Mouse (Mus musculus) liver, embryonic 15.5 days (tissue): ENCODE data around the gene Lamc3. TPM values are rescaled to one million over a fixed set of nuclear protein-coding genes. Genes with fewer than 3 reads are reported as not detected.

Experiments used
- ATAC-seq: fragments of 200-750 bp; cut with Nextera tagmentation; 2 replicates; pipeline ENCODE4 v1.8.0; 2017; ENCODE audit warnings: moderate number of reproducible peaks, mild to moderate bottlenecking, moderate library complexity; ENCODE audit not compliant: insufficient read depth
- H3K27ac ChIP-seq: fragments of 300-500 bp; sonication (generic); replicated peaks from 2 replicates; pipeline ENCODE4 v1.5.1; 2015; ENCODE audit warnings: mild to moderate bottlenecking, inconsistent platforms
- H3K27me3 ChIP-seq: fragments of 300-500 bp; sonication (generic); 2 replicates; pipeline ENCODE4 v1.6.1; 2015; ENCODE audit warnings: mild to moderate bottlenecking, inconsistent platforms
- H3K36me3 ChIP-seq: fragments of 300-500 bp; sonication (generic); replicated peaks from 2 replicates; pipeline ENCODE4 v1.6.1; 2015; ENCODE audit warnings: moderate library complexity, mild to moderate bottlenecking, inconsistent platforms
- H3K4me1 ChIP-seq: fragments of 300-500 bp; sonication (generic); replicated peaks from 2 replicates; pipeline ENCODE4 v1.6.1; 2015; ENCODE audit warnings: inconsistent platforms
- H3K4me2 ChIP-seq: fragments of 300-500 bp; sonication (generic); 2 replicates; pipeline ENCODE4 v1.6.1; 2015; ENCODE audit warnings: moderate library complexity, mild to moderate bottlenecking, inconsistent platforms
- H3K4me3 ChIP-seq: fragments of 300-500 bp; sonication (generic); replicated peaks from 2 replicates; pipeline ENCODE4 v1.5.1; 2015; ENCODE audit warnings: mild to moderate bottlenecking, inconsistent platforms
- H3K9ac ChIP-seq: fragments of 300-500 bp; sonication (generic); 2 replicates; pipeline ENCODE4 v1.6.1; 2015; ENCODE audit warnings: moderate library complexity, mild to moderate bottlenecking, inconsistent platforms
- H3K9me3 ChIP-seq: fragments of 300-500 bp; sonication (generic); replicated peaks from 2 replicates; pipeline ENCODE4 v1.6.1; 2016; ENCODE audit warnings: inconsistent platforms
- WGBS: fragments of 180-500 bp; shearing (Covaris S2); methylation state at CpG from one replicate; pipeline ENCODE4 v1.1.7; 2015; ENCODE audit warnings: mixed read lengths; ENCODE audit not compliant: insufficient replicate concordance; 5-methylcytosine and 5-hydroxymethylcytosine counted together
- polyA plus RNA-seq: library from polyadenylated mRNA; unstranded; fragments of >200 nt; fragmentation: Nextera tagmentation; extraction: Ambion mirVana; gene quantifications from 2 replicates; pipeline ENCODE4 v1.2.1, GENCODE M21; 2015

Lamc3 gene
- polyA plus RNA-seq, 1 experiment from 2014 or later: not detected

DNA sequence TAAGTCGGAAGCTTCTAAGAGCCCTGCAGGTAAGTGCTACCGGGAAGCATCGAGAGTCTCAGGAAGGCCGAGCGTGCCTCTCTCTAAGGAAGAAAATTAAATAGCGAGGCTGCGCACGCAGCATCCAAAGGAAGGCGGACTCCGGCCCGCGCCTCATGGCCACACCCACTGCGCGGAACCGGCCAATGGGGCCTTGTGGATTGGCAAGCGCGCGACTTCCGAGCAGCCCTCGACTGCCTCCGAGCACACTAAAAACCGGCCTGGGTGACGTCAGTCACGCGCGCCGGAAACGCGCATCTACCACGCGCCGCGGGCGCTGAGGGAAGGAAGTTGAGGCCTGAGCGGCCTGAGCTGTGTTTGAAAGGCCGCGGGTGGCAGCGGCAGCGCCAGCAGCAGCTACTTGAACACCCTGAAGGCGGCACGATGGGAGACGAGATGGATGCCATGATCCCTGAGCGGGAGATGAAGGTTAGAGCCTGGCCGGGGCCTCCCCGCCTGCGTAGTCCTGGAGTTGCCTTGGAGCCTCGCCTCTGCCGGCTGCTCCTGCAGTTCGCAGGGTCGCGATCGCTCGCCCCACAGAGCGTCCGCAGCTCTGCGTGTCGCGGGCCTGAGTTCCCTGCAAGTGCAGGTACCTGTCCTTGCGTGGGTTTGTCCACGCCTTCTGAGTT is 87.2 kb downstream of the Lamc3 start, which contains the start of gene Nup214:
Nup214 (plus strand) TSS at position 296 of the 668 bp plus-strand sequence.
- H3K9me3 ChIP-seq: no peaks in the 10 kb centered on the region
- H3K4me1 ChIP-seq: peaks cover 31% of the 10 kb centered on the region
- under 1% methylated on average over 60 of the region's 60 CpGs for WGBS
- peak within 1 kb of the TSS; percentile 49; the same call in 1 of the 2 replicates for H3K27ac ChIP-seq
- peak within 1 kb of the TSS; percentile 82 for H3K9ac ChIP-seq
- peak within 1 kb of the TSS; percentile 92 for H3K4me2 ChIP-seq
- H3K4me3 ChIP-seq: peak within 1 kb of the TSS; percentile 83
- H3K27me3 ChIP-seq: peaks cover 11% of the 10 kb centered on the region; the same call in 1 of the 2 replicates
- ATAC-seq: peak; percentile 100
- peaks cover 29% of the 10 kb centered on the region for H3K36me3 ChIP-seq

DNA sequence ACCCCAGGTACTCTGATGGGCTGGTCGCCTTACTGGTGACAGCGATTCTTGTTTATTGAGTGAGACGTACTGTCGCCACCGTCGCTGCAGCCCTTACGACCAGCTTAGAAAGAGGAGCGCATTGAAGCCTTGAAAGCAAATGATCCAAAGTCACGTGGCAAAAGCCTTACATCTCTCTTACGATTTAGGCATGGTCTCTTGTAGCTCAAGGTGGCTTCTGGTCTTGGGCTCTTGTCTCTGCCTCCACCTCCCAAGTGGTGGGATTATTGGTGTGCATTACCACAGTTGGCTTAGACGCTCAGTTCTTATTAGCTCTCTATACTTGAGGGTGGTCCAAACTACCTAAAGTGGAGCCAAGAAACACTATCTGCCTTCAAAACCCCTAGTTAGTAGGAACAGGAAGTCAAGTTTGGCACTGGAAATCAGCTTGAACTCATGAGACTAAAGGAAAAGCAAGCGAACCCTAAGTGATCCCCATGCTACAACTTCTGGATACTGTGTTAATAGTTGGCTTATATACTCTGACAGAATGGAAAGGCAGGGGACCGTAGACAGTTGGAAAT is 87.8 kb downstream of the Lamc3 start:
- H3K4me1 ChIP-seq: peaks cover 31% of the 10 kb centered on the region
- H3K36me3 ChIP-seq: peaks cover 36% of the 10 kb centered on the region
- H3K27me3 ChIP-seq: peaks cover 11% of the 10 kb centered on the region; the same call in 1 of the 2 replicates
- no peak for ATAC-seq
- no peaks in the 10 kb centered on the region for H3K9me3 ChIP-seq
- 6% methylated on average over 13 of the region's 13 CpGs for WGBS
- H3K4me3 ChIP-seq: peak overlapping the region; percentile 83
- H3K9ac ChIP-seq: peak overlapping the region; percentile 82
- H3K4me2 ChIP-seq: peak overlapping the region; percentile 92
- peak overlapping the region; percentile 45; the same call in 1 of the 2 replicates for H3K27ac ChIP-seq

DNA sequence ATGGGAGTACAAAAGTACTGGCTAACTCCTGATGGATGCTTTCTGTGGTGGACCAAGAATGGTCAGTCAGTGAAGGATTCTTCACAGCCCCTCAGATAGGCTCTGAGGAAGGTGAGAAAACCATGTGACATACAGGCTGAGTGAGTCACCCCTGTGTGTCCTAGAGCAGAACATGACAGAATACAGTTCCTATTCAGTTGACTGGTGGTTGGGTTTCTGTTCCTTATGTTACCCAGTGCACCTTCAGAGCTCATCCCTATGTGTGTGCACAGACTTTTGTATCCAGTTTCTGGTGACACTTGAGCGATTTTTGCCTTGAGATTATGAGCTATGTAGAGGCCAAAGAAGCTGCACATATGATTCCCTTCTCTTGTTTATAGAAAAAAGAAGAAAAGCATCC is 100.7 kb downstream of the Lamc3 start:
- H3K36me3 ChIP-seq: peaks cover 98% of the 10 kb centered on the region
- WGBS: 84% methylated on average over 1 of the region's 1 CpGs

DNA sequence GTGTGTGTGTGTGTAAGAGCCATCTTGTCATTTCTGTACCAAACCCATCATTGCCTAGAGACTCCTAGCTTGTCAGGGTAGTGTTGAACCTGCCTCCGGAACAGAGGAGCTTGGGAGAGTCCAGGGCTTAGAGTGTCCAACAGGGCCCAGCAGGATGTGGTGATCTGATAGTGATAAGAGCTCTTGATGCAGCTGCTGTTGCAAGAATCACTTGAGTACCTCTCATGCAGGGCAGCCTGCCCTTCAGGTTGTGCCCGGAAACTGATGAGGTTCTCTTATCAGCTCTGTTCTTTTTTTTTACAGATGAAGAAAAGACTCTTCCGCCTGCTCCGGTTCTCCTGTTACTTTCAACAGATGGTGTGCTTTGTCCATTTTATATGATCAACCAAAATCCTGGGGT is 103.9 kb downstream of the Lamc3 start:
- 87% methylated on average over 4 of the region's 4 CpGs for WGBS
- Histone ChIP-seq H3K27me3 (no peaks in the 10 kb centered on the region), H3K9me3 (no peaks in the 10 kb centered on the region), H3K36me3 (peaks cover 96% of the 10 kb centered on the region), H3K4me2 (no peak overlapping the region), H3K4me3 (no peak overlapping the region), H3K4me1 (no peaks in the 10 kb centered on the region), H3K27ac (no peak overlapping the region), H3K9ac (no peak overlapping the region)
- no peak for ATAC-seq

More for the DNA sequence above, 100.7 kb downstream of the Lamc3 start:
- Histone ChIP-seq H3K9me3 (no peaks in the 10 kb centered on the region), H3K9ac (no peak overlapping the region), H3K4me2 (no peak overlapping the region), H3K4me1 (no peaks in the 10 kb centered on the region), H3K4me3 (no peak overlapping the region), H3K27ac (no peak overlapping the region), H3K27me3 (no peaks in the 10 kb centered on the region)
- ATAC-seq: no peak

DNA sequence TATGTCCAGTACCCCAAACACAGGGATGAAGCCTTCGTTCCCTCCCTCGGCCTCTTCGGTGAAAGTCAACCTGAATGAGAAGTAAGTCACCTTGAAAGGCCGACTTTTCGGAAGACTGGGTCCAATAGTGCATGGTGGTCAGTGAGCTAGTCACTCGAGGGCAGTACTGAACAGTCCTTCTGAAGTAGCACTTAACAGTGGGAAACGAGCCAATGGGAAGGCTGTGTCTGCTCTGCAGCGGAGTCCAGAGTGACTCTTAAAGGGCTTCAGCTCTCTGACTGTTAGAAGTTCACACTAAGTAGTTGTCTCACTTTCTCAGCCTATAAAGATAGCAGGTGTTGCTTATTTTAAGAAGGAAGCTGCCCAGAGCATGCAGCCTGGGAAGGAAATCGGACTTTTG is 107.8 kb downstream of the Lamc3 start:
- no peaks in the 10 kb centered on the region for H3K9me3 ChIP-seq
- no peaks in the 10 kb centered on the region for H3K4me1 ChIP-seq
- no peak for ATAC-seq
- WGBS: 89% methylated on average over 9 of the region's 9 CpGs
- no peak overlapping the region for H3K4me3 ChIP-seq
- H3K27me3 ChIP-seq: no peaks in the 10 kb centered on the region
- no peak overlapping the region for H3K4me2 ChIP-seq
- no peak overlapping the region for H3K9ac ChIP-seq
- peaks cover 96% of the 10 kb centered on the region for H3K36me3 ChIP-seq
- no peak overlapping the region for H3K27ac ChIP-seq

DNA sequence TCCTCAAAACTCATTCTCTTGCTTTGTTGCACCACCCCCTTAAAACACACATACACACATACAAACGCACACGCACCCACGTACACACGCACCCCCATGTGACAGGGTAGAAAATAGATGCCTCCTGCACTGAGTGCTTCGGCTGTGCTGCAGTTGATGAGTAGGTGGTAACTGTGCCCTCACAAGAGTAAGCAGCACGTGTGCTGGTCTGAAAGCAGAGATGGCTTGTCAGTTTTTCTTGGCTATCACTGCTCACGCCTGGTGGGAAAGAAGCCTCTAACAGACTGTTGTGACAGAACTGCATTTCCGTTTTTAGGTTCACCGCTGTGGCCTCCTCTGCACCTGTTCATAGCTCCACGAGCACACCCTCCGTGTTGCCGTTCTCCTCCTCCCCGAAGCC is 109.0 kb downstream of the Lamc3 start:
- H3K27ac ChIP-seq: no peak overlapping the region
- no peaks in the 10 kb centered on the region for H3K4me1 ChIP-seq
- no peak overlapping the region for H3K4me3 ChIP-seq
- 88% methylated on average over 13 of the region's 13 CpGs for WGBS
- peaks cover 96% of the 10 kb centered on the region for H3K36me3 ChIP-seq
- ATAC-seq: no peak
- no peaks in the 10 kb centered on the region for H3K9me3 ChIP-seq
- H3K4me2 ChIP-seq: no peak overlapping the region
- no peak overlapping the region for H3K9ac ChIP-seq
- no peaks in the 10 kb centered on the region for H3K27me3 ChIP-seq

Other genes with a start within 250 kb of the Lamc3 start
- gene Prdm12, start 247.3 kb upstream of the Lamc3 start, polyA plus RNA-seq: not detected in 2 replicates
- 29.0 and 32.0 TPM in 2 replicates for gene Exosc2, start 216.6 kb upstream of the Lamc3 start, polyA plus RNA-seq
- 5.9 and 7.5 TPM in 2 replicates for gene Abl1, start 198.9 kb upstream of the Lamc3 start, polyA plus RNA-seq
- gene Qrfp, start 76.7 kb upstream of the Lamc3 start, polyA plus RNA-seq: 0.03 and 0.08 TPM in 2 replicates
- 0.02 TPM in 1 of 2 replicates, not detected in the other for gene Fibcd1, start 41.3 kb upstream of the Lamc3 start, polyA plus RNA-seq
- gene Aif1l, start 62.8 kb downstream of the Lamc3 start, polyA plus RNA-seq: 1.2 and 1.5 TPM in 2 replicates
- gene Nup214, start 87.1 kb downstream of the Lamc3 start, polyA plus RNA-seq: 40.5 and 44.7 TPM in 2 replicates
- 11.4 TPM in 2 replicates for gene Fam78a, start 197.6 kb downstream of the Lamc3 start, polyA plus RNA-seq
- gene Plpp7, start 208.2 kb downstream of the Lamc3 start, polyA plus RNA-seq: 1.9 and 2.0 TPM in 2 replicates